Mouse (Mus musculus): ENCODE results near the gene Kif1a. TPM values are rescaled to one million over a fixed set of nuclear protein-coding genes. Genes with fewer than 3 reads are reported as not detected.

Kif1a gene
- 100 to 1,000 TPM; 637 to 653 TPM for total RNA-seq (2021)
- long read RNA-seq, partial matches to known transcripts, result 140 of 229 reads
- long read RNA-seq, other reads (novel, unspliced or antisense), result 89 of 229 reads

DNA sequence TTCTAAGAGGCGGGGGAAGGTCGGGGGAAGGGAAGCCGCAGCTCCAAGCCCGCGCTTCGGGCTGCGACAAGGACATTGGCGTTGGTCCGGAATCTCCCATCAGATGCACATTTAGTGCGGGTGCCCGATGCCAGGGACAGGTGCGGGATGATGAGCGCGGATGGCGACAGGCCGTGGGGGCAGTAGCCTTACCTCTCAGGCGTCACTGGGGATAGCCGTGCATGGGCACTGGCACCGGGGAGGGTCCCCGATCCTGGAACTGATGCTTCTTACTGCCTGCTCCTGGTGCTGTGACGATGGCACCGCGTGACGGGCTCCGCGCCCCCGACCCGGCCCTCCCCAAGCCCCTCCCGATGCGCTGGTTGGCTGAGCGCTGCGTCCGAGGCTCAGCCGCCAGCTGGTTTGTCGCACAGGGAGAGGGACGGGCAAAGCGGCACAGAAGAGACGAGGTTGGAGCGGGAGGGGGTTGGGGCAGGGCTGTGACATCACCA, at the start of gene Kif1a:
Kif1a (minus strand) TSS at position 381 of the 491 bp plus-strand sequence.
- DNase-seq (ENCODE audit: low spot score in 2 of 2), result peak; percentile 95 to 96

- DNase-seq (ENCODE audit: low spot score in 2 of 2), result no peak
These were observed 49.3 kb upstream of the Kif1a start for GRCm38 (mm10) chr1:93150907-93151661.

DNA sequence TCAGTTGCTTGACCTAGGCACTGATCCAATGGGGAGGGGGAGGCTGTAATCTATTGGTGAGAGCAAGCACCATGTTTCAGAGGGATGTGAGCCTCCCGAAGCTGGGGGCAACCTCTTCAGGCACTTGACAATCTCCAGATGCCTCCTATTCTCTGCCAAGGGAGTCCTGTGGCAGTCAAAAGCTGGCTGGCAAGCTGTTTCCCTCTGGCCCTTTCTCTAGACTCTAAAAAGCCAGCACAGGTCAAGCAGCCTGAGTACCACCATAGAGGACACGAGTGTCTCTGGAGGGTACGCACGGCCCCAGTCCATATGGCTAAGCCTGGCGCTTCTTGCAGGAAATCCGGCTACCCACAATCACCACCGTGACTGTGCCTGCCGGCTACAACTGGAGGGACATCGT, 42.4 kb upstream of the Kif1a start:
- no peak for DNase-seq (ENCODE audit: low spot score in 2 of 2)

GRCm38 (mm10) chr1:93142871-93143270, 41.1 kb upstream of the Kif1a start:
- no peak for DNase-seq (ENCODE audit: low spot score in 2 of 2)

DNA sequence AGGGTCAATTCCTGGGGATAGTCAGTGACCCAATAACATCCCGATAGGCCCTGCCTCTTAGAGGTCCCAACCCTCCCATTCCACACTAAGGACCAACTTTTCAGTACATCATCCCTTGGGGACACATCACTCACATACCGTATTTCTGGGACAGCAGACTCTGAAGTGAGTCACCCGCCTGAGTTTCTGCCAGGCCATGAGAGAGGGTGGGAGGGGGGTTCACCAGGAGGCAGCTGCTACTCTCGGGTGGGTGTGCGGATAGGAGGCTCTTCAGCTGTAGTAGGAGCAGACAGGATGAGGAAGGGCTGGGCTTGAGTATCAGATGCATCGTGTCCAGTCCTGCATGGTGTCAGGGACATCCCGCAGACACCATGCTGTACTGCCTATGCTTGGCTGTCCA, 38.0 kb upstream of the Kif1a start:
- DNase-seq (ENCODE audit: low spot score in 2 of 2), result peak; percentile 47 to 79

- no peak for DNase-seq (ENCODE audit: low spot score in 2 of 2)
These were observed 36.8 kb upstream of the Kif1a start for GRCm38 (mm10) chr1:93138534-93138933.

DNA sequence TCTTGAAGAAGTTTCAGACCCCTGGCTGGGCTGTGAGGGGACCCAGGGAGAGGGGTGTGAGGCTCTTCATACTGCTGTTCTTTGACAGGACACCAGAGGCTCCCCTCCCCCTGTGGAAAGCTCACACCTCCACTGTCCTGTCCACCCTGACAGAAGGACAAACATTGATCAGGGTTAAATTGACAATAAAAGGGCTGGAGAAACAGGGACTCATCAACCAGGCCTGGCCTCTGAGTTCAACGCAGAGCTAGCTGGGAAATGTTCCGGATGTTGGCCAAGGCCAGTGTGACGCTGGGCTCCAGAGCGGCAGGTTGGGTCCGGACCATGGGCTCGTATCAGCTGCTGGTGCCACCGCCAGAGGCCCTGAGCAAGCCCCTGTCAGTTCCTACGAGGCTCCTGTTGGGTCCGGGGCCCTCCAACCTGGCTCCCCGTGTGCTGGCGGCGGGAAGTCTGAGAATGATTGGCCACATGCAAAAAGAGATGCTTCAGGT, 33.3 kb upstream of the Kif1a start, which contains the start of gene Agxt:
Agxt (plus strand) TSS at position 205 of the 491 bp plus-strand sequence.
- DNase-seq (ENCODE audit: low spot score in 2 of 2), result no peak

DNA sequence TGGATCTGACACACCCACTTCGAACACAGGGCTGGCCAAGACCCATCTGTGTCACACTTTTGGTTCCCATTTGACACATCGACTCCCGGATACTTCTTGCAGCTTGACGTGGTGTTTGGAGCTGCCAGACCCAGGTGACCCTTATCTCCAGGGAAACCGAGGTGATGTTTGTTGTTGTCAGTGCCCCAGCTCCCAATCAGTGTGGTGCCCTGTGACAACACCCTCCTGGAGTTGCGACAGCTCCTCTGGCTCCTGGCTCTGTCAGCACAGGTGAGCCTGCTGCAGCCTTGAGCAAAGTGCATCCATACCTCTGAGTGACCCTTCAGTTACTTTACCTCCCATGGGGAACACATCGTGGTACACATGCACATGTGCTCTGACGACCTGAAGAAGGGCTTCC, 30.9 kb upstream of the Kif1a start:
- no peak for DNase-seq (ENCODE audit: low spot score in 2 of 2)

GRCm38 (mm10) chr1:93130242-93130983, 28.7 kb upstream of the Kif1a start:
- DNase-seq (ENCODE audit: low spot score in 2 of 2), result no peak

GRCm38 (mm10) chr1:93128710-93129349, 27.1 kb upstream of the Kif1a start:
- DNase-seq (ENCODE audit: low spot score in 2 of 2), result peak; percentile 72 to 88

DNA sequence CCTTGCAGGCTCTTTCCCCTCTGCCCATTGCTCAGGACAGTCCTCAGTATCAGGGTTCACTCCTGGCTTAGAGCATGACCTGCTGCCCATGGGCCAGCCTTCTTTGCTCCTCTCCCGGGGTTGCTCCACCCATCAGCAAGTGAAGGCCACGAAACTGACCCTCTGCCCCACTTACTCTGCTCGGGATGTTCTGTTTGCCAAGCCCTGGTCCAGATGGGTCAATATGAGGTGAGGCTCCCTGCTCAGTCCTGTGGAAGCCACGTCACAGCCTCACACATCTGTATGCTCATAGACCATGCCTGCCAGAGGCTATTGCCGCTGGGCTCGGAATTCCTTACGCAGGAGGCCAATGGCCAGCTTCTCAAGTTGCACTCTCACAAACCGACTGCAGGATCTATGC, 26.5 kb upstream of the Kif1a start:
- DNase-seq (ENCODE audit: low spot score in 2 of 2), result no peak

DNA sequence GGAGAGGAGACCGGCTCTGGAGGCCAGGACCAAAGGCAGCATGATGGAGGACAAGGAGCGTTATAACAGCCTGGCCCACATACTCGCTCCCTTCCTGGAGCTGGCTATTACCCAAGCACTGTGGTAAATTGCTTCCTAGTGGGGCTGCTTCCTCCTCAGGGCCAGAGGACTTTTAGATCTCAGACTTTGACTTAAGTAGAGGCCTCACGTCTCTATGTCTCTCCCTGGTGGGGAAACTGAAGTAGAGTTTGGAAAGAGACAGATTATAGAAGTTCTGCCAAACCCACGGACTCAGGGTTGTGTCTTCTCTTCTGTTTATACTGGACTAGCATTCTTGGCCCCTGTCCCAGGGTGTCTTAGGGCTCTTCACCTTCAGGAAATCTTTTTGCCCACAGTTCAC, 23.5 kb upstream of the Kif1a start:
- DNase-seq (ENCODE audit: low spot score in 2 of 2), result no peak

- no peak for DNase-seq (ENCODE audit: low spot score in 2 of 2)
These were observed 22.3 kb upstream of the Kif1a start for GRCm38 (mm10) chr1:93124066-93124465.

- no peak for DNase-seq (ENCODE audit: low spot score in 2 of 2)
These were observed 21.6 kb upstream of the Kif1a start for GRCm38 (mm10) chr1:93123179-93123854.

- no peak for DNase-seq (ENCODE audit: low spot score in 2 of 2)
These were observed 17.1 kb upstream of the Kif1a start for GRCm38 (mm10) chr1:93118816-93119215.

- DNase-seq (ENCODE audit: low spot score in 2 of 2), result no peak
These were observed 13.7 kb upstream of the Kif1a start for GRCm38 (mm10) chr1:93115471-93115870.

DNA sequence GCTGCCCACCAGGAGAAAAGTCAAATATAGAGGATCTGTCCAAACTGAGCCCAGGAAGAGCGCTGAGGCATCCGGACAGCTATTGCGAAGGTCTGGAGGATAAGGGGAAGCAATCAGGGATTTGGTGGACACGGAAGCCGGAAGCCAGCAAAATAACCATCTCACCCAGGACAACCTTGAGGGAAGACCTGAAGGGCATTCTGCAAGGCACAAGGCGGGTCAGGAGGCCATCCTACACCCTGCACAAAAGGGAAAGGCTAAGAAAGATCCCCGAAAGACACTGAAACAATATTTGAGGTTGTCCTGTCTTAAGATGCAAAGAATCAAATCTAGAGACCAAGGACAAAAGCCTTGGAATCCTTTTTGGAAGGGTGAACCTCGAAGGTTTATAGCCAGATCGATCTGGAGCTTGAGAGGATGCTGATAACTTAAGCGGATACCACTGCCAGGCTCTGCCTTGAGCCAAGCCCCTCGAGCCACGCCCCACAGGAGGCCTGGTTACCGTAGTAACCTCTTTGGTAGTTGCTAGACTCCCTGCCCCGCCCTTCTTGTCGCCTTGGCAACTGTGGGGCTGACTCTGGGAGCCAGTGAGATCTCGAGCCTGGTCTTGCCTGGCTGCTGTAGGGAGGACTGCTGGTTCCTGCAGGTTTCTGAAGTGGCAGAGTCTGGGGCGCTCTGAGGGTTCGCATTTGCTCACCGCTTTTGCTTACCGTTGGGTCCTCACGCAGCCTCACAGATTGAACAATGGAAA, 13.1 kb upstream of the Kif1a start:
- DNase-seq (ENCODE audit: low spot score in 2 of 2), result peak; percentile 78 to 87

DNA sequence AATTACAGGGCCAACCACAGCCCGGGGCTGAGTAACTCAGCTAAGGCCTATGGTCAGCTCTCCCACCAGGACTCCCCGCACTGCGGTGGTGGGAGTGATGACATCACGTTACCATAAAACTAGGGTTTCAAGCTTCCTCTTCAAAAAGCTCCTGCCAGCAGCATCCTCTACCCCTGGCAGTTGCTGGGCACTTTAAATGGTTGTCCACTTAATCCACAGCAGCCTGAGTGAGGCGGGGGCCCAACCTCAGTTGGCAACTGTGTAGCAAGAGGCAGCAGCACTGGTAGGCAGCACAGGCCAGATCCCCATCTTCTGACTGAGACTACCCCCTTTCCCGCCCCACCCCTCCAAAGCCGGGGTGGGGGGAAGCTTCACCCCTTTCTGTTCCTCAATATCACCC, 949 bp upstream of the Kif1a start:
- DNase-seq (ENCODE audit: low spot score in 2 of 2), result no peak

- peak; percentile 52 to 77 for DNase-seq (ENCODE audit: low spot score in 2 of 2)
These were observed 917 bp downstream of the Kif1a start for GRCm38 (mm10) chr1:93100576-93101491.

Data from layer of hippocampus, adult 18-20 months (tissue).